Mouse (Mus musculus) midbrain, embryonic 10.5 days (tissue): ENCODE measurements around the gene Bhlha9. TPM values are rescaled to one million over a fixed set of nuclear protein-coding genes. Genes with fewer than 3 reads are reported as not detected.

Source experiments
- DNase-seq: peaks from one replicate; pipeline ENCODE4 v3.0.0-alpha.2; 2017; ENCODE audit warnings: low spot score
- H3K27ac ChIP-seq: fragments of 300-500 bp; sonication (generic); replicated peaks from 2 replicates; pipeline ENCODE4 v1.5.1; 2016; ENCODE audit warnings: mild to moderate bottlenecking
- H3K27me3 ChIP-seq: fragments of 300-500 bp; sonication (generic); 2 replicates; pipeline ENCODE4 v1.6.1; 2016; ENCODE audit warnings: low read depth, mild to moderate bottlenecking; ENCODE audit not compliant: poor library complexity, severe bottlenecking
- H3K36me3 ChIP-seq: fragments of 300-500 bp; sonication (generic); 2 replicates; pipeline ENCODE4 v1.6.1; 2016; ENCODE audit warnings: mild to moderate bottlenecking, moderate library complexity
- H3K4me1 ChIP-seq: fragments of 300-500 bp; sonication (generic); 2 replicates; pipeline ENCODE4 v1.6.1; 2016
- H3K4me3 ChIP-seq: fragments of 300-500 bp; sonication (generic); 2 replicates; pipeline ENCODE4 v1.5.1; 2016; ENCODE audit warnings: mild to moderate bottlenecking, moderate library complexity
- H3K9me3 ChIP-seq: fragments of 300-500 bp; sonication (generic); replicated peaks from 2 replicates; pipeline ENCODE4 v1.6.1; 2016; ENCODE audit warnings: mild to moderate bottlenecking
- WGBS: fragments of 180-500 bp; shearing (Covaris S2); methylation state at CpG from one replicate; pipeline ENCODE4 v1.1.7; 2016; 5-methylcytosine and 5-hydroxymethylcytosine counted together
- polyA plus RNA-seq: library from polyadenylated mRNA; unstranded; fragments of >200 nt; fragmentation: Nextera tagmentation; extraction: Ambion mirVana; gene quantifications from 2 replicates; pipeline ENCODE4 v1.2.1, GENCODE M21; 2016

Gene Bhlha9
- 0.12 TPM in 1 of 2 replicates, not detected in the other for polyA plus RNA-seq

GRCm38 (mm10) chr11:76671871-76672475 is at the start of gene Bhlha9:
Gene Bhlha9 (plus strand): TSS chr11:76672470.
- WGBS: 61% methylated on average over 15 of the region's 15 CpGs
- peaks cover 84% of the 10 kb centered on the region for H3K27me3 ChIP-seq

DNA sequence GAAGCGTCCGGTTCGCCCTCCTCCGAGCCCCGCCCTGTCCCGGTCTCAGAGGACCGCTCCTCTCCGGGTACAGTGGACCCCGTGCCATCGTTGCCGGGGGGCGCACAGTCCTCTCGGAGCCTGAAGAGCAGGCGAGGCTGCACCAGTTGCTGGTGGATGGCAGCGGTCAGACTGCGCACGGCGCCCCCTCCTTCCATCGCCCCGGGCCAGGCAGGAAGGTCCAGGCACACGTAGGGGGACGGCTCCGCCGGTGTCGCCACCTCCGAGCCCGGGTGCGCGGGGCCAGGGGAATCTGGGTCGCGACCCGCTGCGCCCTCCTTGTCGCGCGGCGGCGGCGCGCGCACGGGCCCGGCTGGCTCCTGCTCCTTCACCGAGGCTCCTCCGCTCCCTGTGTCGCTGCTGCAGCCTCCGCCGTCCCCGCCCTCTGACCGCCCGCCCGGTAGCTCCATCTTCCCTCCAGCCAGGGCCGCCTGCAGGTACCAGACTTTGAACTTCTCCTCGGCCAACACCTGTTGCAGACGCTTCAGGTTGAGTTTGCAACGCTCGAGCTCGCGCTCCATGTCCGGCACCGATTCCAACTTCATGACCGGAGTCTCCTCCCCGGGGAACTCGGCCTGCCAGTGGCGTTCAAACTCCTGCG is 49.6 kb upstream of the Bhlha9 start:
- H3K4me1 ChIP-seq: peaks cover 35% of the 10 kb centered on the region
- DNase-seq: peak; percentile 65
- H3K36me3 ChIP-seq: no peaks in the 10 kb centered on the region
- peaks cover 72% of the 10 kb centered on the region for H3K27me3 ChIP-seq
- peak overlapping the region; percentile 84 for H3K4me3 ChIP-seq
- H3K27ac ChIP-seq: peak overlapping the region; percentile 86
- under 1% methylated on average over 66 of the region's 66 CpGs for WGBS
- H3K9me3 ChIP-seq: peaks cover 6% of the 10 kb centered on the region; the same call in 1 of the 2 replicates

More at GRCm38 (mm10) chr11:76671871-76672475, at the start of gene Bhlha9:
- Histone ChIP-seq H3K4me1 (peaks cover 18% of the 10 kb centered on the region), H3K9me3 (no peaks in the 10 kb centered on the region), H3K27ac (no peak within 1 kb of the TSS), H3K36me3 (no peaks in the 10 kb centered on the region), H3K4me3 (peak within 1 kb of the TSS; percentile 52)
- no peak for DNase-seq

GRCm38 (mm10) chr11:76623206-76623961 is 48.9 kb upstream of the Bhlha9 start:
- WGBS: under 1% methylated on average over 70 of the region's 72 CpGs
- Histone ChIP-seq H3K4me1 (peaks cover 35% of the 10 kb centered on the region), H3K27ac (peak overlapping the region; percentile 86)

DNA sequence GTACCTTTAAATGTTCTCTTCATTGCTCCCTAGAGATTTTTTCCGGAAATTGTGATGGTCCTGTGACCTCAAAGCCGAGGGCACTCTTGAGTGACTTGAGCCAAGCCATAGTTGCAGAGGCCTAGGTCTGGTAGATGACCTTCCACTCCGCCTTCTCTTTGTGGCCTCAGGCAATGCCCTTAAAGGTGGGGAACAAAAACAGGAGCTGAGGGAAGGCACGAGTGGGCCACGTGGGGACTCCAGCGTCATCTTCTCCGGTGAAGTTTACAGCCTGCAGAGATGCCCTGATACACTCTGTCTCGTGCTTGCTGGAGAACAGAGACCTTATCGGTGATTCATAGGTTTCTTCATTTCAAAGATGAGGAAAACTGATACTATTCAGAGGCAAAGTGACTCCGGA is 48.2 kb upstream of the Bhlha9 start:
- no peak for DNase-seq
- Histone ChIP-seq H3K27me3 (peaks cover 63% of the 10 kb centered on the region), H3K27ac (no peak overlapping the region), H3K4me3 (peak overlapping the region; percentile 84), H3K36me3 (no peaks in the 10 kb centered on the region), H3K9me3 (peaks cover 6% of the 10 kb centered on the region; the same call in 1 of the 2 replicates), H3K4me1 (peaks cover 35% of the 10 kb centered on the region)
- WGBS: 58% methylated on average over 10 of the region's 10 CpGs

More at GRCm38 (mm10) chr11:76623206-76623961, 48.9 kb upstream of the Bhlha9 start:
- DNase-seq: peak; percentile 73
- H3K4me3 ChIP-seq: peak overlapping the region; percentile 84
- peaks cover 68% of the 10 kb centered on the region for H3K27me3 ChIP-seq
- no peaks in the 10 kb centered on the region for H3K36me3 ChIP-seq
- H3K9me3 ChIP-seq: peaks cover 6% of the 10 kb centered on the region; the same call in 1 of the 2 replicates

GRCm38 (mm10) chr11:76624881-76625280 is 47.4 kb upstream of the Bhlha9 start:
- Histone ChIP-seq H3K27me3 (peaks cover 55% of the 10 kb centered on the region), H3K9me3 (peaks cover 6% of the 10 kb centered on the region; the same call in 1 of the 2 replicates), H3K4me1 (peaks cover 35% of the 10 kb centered on the region), H3K27ac (no peak overlapping the region), H3K4me3 (no peak overlapping the region), H3K36me3 (no peaks in the 10 kb centered on the region)
- 77% methylated on average over 3 of the region's 3 CpGs for WGBS
- DNase-seq: no peak

GRCm38 (mm10) chr11:76628613-76629012 is 43.7 kb upstream of the Bhlha9 start:
- H3K4me3 ChIP-seq: no peak overlapping the region
- H3K27ac ChIP-seq: no peak overlapping the region
- H3K4me1 ChIP-seq: peaks cover 17% of the 10 kb centered on the region
- no peak for DNase-seq
- 80% methylated on average over 5 of the region's 5 CpGs for WGBS
- H3K9me3 ChIP-seq: peaks cover 6% of the 10 kb centered on the region; the same call in 1 of the 2 replicates
- no peaks in the 10 kb centered on the region for H3K36me3 ChIP-seq
- H3K27me3 ChIP-seq: peaks cover 19% of the 10 kb centered on the region

GRCm38 (mm10) chr11:76630023-76630422 is 42.2 kb upstream of the Bhlha9 start:
- WGBS: 69% methylated on average over 2 of the region's 2 CpGs
- peaks cover 5% of the 10 kb centered on the region for H3K27me3 ChIP-seq
- no peak for DNase-seq
- H3K9me3 ChIP-seq: peaks cover 6% of the 10 kb centered on the region; the same call in 1 of the 2 replicates
- H3K36me3 ChIP-seq: no peaks in the 10 kb centered on the region
- no peak overlapping the region for H3K27ac ChIP-seq
- no peak overlapping the region for H3K4me3 ChIP-seq
- peaks cover 13% of the 10 kb centered on the region for H3K4me1 ChIP-seq

DNA sequence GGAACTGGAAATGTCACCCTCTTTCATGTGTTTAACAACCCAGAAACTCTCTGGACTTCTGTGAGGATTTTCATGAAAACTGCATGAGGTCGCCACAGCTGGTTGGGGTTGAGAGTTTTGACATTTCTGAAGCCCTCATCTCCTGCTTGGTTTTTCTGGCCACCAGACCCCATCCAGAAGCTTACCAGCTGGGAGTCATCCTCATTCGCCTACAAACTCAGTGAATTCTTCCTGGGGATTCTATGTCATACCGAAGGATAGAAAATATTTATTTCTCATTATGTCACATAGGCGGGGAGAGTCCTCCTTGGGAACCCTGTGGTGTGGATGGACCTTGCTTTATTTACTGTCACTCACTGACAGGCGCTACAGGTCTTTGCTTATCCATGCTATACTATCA is 41.8 kb upstream of the Bhlha9 start:
- no peaks in the 10 kb centered on the region for H3K36me3 ChIP-seq
- H3K27ac ChIP-seq: no peak overlapping the region
- no peak for DNase-seq
- H3K27me3 ChIP-seq: peaks cover 1% of the 10 kb centered on the region; the same call in 1 of the 2 replicates
- peaks cover 6% of the 10 kb centered on the region; the same call in 1 of the 2 replicates for H3K9me3 ChIP-seq
- WGBS: 88% methylated on average over 5 of the region's 5 CpGs
- H3K4me3 ChIP-seq: no peak overlapping the region
- H3K4me1 ChIP-seq: peaks cover 13% of the 10 kb centered on the region

- H3K27ac ChIP-seq: no peak overlapping the region
- WGBS: 90% methylated on average over 17 of the region's 17 CpGs
- H3K9me3 ChIP-seq: no peaks in the 10 kb centered on the region
- no peak for DNase-seq
- H3K36me3 ChIP-seq: no peaks in the 10 kb centered on the region
- H3K27me3 ChIP-seq: peaks cover under 1% of the 10 kb centered on the region
- H3K4me3 ChIP-seq: no peak overlapping the region
- H3K4me1 ChIP-seq: peaks cover 5% of the 10 kb centered on the region
Observed at GRCm38 (mm10) chr11:76639269-76639985, 32.8 kb upstream of the Bhlha9 start.

DNA sequence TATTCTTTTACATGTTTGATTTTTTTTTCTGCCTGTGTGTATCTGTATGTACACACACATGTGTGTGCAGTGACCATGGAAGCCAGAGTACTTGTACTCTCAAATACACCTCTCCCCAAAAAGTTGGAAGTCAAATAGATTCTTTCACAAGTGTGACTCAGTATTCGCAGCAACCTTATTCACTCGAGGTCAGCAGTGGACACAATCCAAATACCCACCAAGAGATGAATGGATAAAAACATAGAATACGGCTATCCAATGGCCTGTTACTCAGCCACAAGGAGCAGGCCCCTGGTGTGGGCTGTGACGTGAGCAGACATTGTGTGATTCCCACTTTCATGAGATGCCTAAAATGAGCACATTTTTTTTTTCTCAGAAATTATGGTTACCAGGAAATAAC is 32.0 kb upstream of the Bhlha9 start:
- Histone ChIP-seq H3K27ac (no peak overlapping the region), H3K9me3 (no peaks in the 10 kb centered on the region), H3K4me1 (peaks cover 13% of the 10 kb centered on the region), H3K4me3 (no peak overlapping the region), H3K36me3 (no peaks in the 10 kb centered on the region), H3K27me3 (peaks cover 8% of the 10 kb centered on the region)
- WGBS: 84% methylated on average over 4 of the region's 4 CpGs
- no peak for DNase-seq

DNA sequence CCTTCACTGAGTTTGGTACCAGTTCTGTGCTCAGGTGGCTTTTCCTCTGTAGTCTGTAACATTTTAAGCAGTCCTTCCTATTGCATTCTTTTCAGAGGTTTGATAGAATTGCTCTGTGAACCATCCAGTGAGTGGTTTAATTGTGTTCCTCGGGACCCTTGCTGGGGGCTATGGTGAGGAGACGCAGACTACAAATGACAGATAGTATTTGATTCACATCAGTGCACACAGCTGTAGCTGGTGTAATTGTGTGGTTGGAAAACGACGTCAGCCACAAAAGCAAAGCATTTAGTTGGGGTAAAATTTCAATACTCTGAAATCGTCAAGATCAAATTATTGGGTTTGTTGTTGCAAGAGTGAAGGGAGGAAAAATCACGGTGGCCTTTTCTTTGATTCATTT is 28.0 kb upstream of the Bhlha9 start:
- no peak overlapping the region for H3K4me3 ChIP-seq
- no peak for DNase-seq
- no peak overlapping the region for H3K27ac ChIP-seq
- no peaks in the 10 kb centered on the region for H3K36me3 ChIP-seq
- no peaks in the 10 kb centered on the region for H3K9me3 ChIP-seq
- 55% methylated on average over 6 of the region's 6 CpGs for WGBS
- peaks cover 28% of the 10 kb centered on the region for H3K27me3 ChIP-seq
- peaks cover 38% of the 10 kb centered on the region for H3K4me1 ChIP-seq

DNA sequence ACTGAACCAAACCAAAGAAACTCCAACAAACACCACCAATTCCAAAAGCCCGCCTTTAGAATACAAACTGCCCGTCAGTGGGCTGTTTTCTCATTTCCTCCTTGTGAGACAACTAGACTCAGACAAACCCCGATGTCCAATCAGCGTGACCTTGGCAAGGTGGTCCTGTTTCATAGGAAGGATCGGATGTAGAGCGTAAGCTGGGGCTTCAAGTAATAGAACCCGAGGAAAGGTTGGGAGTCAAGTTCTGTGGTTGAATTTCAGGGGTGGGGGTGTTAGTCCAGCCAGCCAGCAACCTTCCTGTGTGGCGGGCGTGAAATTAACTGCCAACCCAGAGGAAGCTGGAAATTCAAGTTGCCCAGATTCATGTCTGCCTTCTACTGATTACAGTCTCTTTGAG is 27.2 kb upstream of the Bhlha9 start:
- H3K27ac ChIP-seq: no peak overlapping the region
- H3K9me3 ChIP-seq: no peaks in the 10 kb centered on the region
- peaks cover 28% of the 10 kb centered on the region for H3K27me3 ChIP-seq
- no peak overlapping the region for H3K4me3 ChIP-seq
- H3K4me1 ChIP-seq: peaks cover 38% of the 10 kb centered on the region
- WGBS: 82% methylated on average over 9 of the region's 9 CpGs
- H3K36me3 ChIP-seq: no peaks in the 10 kb centered on the region
- no peak for DNase-seq
